Mouse (Mus musculus): ENCODE results near the gene Ralgps2. TPM values are rescaled to one million over a fixed set of nuclear protein-coding genes. Genes with fewer than 3 reads are reported as not detected.

Gene Ralgps2
- polyA plus RNA-seq, 1 experiment = 65.8 TPM

DNA sequence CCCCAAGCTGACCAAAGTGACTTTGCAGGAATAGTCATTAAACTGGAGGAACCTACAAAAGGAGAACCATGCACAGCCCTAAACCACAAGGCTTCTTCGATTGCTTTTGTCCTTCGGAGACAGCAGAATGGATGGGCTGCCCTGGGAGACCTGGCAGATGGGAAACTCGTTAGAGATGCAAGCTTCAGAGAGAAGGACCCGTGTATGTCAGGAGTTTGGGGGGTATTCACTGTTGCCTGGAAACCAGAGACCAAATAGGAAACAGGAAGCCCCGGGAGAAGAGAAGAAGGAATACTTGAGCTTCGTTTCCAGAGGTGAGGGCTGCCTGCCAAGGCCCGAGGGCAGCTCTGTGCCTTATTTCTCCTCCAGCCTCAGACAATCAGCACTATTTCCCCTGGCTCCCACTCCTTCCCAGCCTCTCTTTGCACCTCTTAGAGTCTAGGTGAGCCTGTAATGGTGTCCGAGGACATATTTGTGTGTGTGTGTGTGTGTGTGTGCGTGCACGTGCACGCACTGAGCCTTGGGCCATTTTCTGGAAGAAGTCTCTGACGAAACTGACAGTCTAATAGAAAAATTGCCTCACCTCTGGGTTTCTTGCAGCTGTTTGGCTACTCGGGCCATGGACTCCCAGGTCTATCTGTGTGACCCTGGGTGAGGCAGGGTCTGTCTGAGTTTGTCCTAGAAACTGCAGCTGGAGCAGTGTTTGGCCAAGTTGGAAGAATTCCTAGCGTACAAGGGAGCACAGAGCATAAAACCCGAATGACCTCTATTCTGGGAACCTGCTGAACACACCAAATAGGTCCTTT, 184.6 kb downstream of the Ralgps2 start:
- Histone ChIP-seq H3K4me1 (ENCODE audit: control insufficient read depth, insufficient read depth, low read length) (no peaks in the 10 kb centered on the region), H3K27me3 (ENCODE audit: control insufficient read depth, insufficient read depth, low read length, poor library complexity, severe bottlenecking) (no peaks in the 10 kb centered on the region), H3K36me3 (ENCODE audit: control insufficient read depth, insufficient read depth, low read length, poor library complexity, severe bottlenecking) (no peaks in the 10 kb centered on the region), H3K9me3 (replicated peaks; ENCODE audit: control insufficient read depth, insufficient read depth, low read length, poor library complexity, severe bottlenecking) (no peaks in the 10 kb centered on the region), H3K4me3 (ENCODE audit: low read depth, low read length) (no peak overlapping the region), H3K9ac (ENCODE audit: low read depth, poor library complexity, severe bottlenecking) (no peak overlapping the region), H3K27ac (ENCODE audit: insufficient read depth, low read length) (no peak overlapping the region)
- TF ChIP-seq CTCF (IDR thresholded peaks at IDR 0.05; ENCODE audit: low read depth, low read length) (no peak), EP300 (IDR thresholded peaks at IDR 0.05; ENCODE audit: insufficient read depth, low read depth, low read length) (no peak), POLR2A (IDR thresholded peaks at IDR 0.05; ENCODE audit: insufficient read depth, low read length) (no peak)

Other genes starting within 250 kb of the Ralgps2 start
- 22.1 and 23.5 TPM in 2 replicates for gene Fam20b, start 220.5 kb downstream of the Ralgps2 start, polyA plus RNA-seq (2011; ENCODE audit: insufficient read depth, insufficient read length, low read depth, missing spikeins)
- not detected in 2 replicates for gene Angptl1, start 101.1 kb downstream of the Ralgps2 start, polyA plus RNA-seq (2011; ENCODE audit: insufficient read depth, insufficient read length, low read depth, missing spikeins)
- gene Tex35, start 169.1 kb upstream of the Ralgps2 start, polyA plus RNA-seq (2011; ENCODE audit: insufficient read depth, insufficient read length, low read depth, missing spikeins) = not detected in 2 replicates

Data from ES-Bruce4 (cell line).